Mouse (Mus musculus): ENCODE results near the gene Atf6b. TPM values are rescaled to one million over a fixed set of nuclear protein-coding genes. Genes with fewer than 3 reads are reported as not detected.

Atf6b gene
- total RNA-seq, 2 experiments from 2014 or later, result 5.9 to 7.9 TPM

DNA sequence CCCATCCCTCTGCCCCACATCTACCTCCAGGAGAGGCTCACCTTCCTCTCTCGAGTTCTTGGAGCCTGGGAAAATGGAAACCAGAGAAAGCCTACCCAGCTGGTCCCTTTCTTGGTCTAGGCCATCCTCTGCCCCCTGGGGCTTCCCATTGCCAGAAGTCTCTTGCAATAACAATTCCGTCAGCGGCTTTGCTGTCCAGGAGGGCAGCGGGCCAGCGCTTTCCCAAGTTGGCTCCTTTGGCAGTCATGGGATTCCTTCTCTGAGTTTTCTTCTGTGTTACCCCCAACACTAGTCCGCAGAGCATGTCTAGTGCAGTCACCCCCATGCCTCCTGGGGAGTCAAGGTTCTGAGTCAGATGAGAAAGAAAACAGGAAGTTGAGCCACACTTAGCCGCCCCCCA, 46.0 kb downstream of the Atf6b start:
- peak; percentile 91 for DNase-seq (ENCODE audit: low spot score)

DNA sequence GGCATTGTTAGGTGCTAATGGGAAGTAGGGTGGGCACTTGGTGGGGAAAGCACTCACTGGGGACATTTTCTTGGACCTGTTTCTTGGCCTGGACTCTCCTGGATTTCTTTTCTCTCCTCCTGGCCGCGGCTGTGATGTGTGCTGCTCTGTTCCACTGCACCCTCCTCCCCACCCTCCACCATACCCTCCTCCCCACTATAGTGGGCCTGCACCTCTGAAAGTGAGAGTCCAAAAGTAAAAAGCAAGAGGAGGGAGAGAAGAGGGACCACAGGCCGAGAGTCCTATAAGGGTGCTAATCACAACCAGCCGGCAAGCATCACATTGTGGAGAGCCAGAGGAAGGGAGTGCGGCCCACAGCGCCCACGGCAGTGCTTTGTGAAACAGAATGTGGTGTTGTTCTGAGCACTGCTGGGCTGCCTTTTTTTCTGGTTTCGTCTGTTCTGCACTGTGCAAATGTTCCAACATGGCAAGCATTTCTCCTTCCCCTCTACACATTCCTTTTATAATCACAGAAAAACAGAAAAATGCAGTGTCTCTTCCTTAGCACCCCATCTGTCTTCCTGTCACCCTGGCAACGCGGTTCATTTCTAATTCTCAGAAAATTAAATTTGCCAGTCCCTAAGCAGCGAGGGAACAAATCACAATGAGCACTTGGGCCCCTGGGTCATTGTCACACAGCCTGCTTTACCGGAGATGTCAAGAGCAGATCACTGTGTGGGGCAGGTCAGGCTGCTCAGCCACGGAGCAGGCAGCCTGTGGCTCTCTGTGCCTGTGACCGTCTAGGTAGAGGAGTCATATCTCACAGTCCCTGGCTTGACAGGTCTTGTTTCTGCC, 52.8 kb downstream of the Atf6b start:
- DNase-seq (ENCODE audit: low spot score), result no peak

DNA sequence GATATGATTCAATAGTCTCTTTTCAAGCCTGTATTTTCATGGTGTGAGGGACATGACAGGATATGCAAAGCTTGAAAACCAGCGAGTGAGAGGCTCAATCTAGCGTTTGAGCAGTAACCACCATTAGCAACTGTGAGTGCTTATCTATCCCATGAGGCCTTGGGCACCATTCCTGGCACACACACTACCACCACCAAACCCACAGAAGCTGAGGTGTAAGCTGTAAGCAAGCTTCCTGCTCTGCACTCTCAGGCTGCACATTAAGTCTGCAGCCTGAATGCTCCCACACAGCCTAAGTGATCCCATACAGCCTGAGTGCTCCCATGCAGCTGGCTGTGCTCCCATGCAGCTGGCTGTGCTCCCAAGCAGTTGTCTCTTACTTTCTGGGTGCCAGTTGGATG, 53.7 kb downstream of the Atf6b start:
- no peak for DNase-seq (ENCODE audit: low spot score)

Other genes starting within 250 kb of the Atf6b start
- gene BC051142, start 248.3 kb upstream of the Atf6b start, total RNA-seq (2021), result not detected
- not detected for gene Btnl4, start 169.8 kb upstream of the Atf6b start, total RNA-seq (2021)
- not detected for gene Btnl6, start 129.8 kb upstream of the Atf6b start, total RNA-seq (2021)
- 1 to 10 TPM; 8.0 to 8.9 TPM for gene Notch4, start 82.9 kb upstream of the Atf6b start, total RNA-seq (2021)
- gene Gpsm3, start 57.3 kb upstream of the Atf6b start, total RNA-seq (2021), result 1 to 10 TPM; 1.2 to 1.5 TPM
- gene Pbx2, start 55.9 kb upstream of the Atf6b start, total RNA-seq (2021), result 10 to 100 TPM; 12.0 to 12.2 TPM
- gene Ager, start 49.3 kb upstream of the Atf6b start, total RNA-seq (2021), result not detected
- 10 to 100 TPM; 22.0 to 22.1 TPM for gene Rnf5, start 43.5 kb upstream of the Atf6b start, total RNA-seq (2021)
- 10 to 100 TPM; 81.6 to 87.7 TPM for gene Agpat1, start 42.9 kb upstream of the Atf6b start, total RNA-seq (2021)
- 1 to 10 TPM; 1.6 to 3.3 TPM for gene Egfl8, start 31.2 kb upstream of the Atf6b start, total RNA-seq (2021)
- gene Ppt2, start 18.6 kb upstream of the Atf6b start, total RNA-seq (2021), result 10 to 100 TPM; 36.0 to 38.3 TPM
- gene Prrt1, start 17.6 kb upstream of the Atf6b start, total RNA-seq (2021), result under 1 TPM; 0.30 to 0.38 TPM
- gene Fkbpl, start 2.4 kb upstream of the Atf6b start, total RNA-seq (2021), result 1 to 10 TPM; 5.7 to 6.0 TPM
- gene Tnxb, start 23.4 kb downstream of the Atf6b start, total RNA-seq (2021), result 10 to 100 TPM; 28.3 to 32.8 TPM
- 10 to 100 TPM in 1 of 2 experiments, 1 to 10 TPM in 1; 4.3 to 11.7 TPM for gene C4b, start 96.7 kb downstream of the Atf6b start, total RNA-seq (2021)
- gene Cyp21a1, start 157.4 kb downstream of the Atf6b start, total RNA-seq (2021), result under 1 TPM in 1 of 2 experiments, not detected in 1; 0.21 TPM
- 1 to 10 TPM; 6.6 to 7.6 TPM for gene Stk19, start 189.8 kb downstream of the Atf6b start, total RNA-seq (2021)
- 1 to 10 TPM; 8.3 to 8.8 TPM for gene Dxo, start 189.9 kb downstream of the Atf6b start, total RNA-seq (2021)
- 10 to 100 TPM; 20.8 to 21.3 TPM for gene Skiv2l, start 203.1 kb downstream of the Atf6b start, total RNA-seq (2021)
- 10 to 100 TPM in 1 of 2 experiments, 1 to 10 TPM in 1; 9.0 to 12.0 TPM for gene Nelfe, start 203.2 kb downstream of the Atf6b start, total RNA-seq (2021)
- gene Cfb, start 215.4 kb downstream of the Atf6b start, total RNA-seq (2021), result 1 to 10 TPM; 2.9 to 6.9 TPM
- gene Zbtb12, start 232.3 kb downstream of the Atf6b start, total RNA-seq (2021), result 1 to 10 TPM; 5.9 to 6.9 TPM
- not detected for gene Gm20547, start 234.9 kb downstream of the Atf6b start, total RNA-seq (2021)